Mouse (Mus musculus): Measurements from ENCODE around the gene H6pd. TPM values are rescaled to one million over a fixed set of nuclear protein-coding genes. Genes with fewer than 3 reads are reported as not detected.

H6pd gene
- total and polyA plus RNA-seq, 3 experiments = 17.7 to 38.5 (median 25.1) TPM

- Histone ChIP-seq H3K9ac (ENCODE audit: insufficient read depth, low read depth) (no peak overlapping the region), H3K9me3 (replicated peaks; ENCODE audit: low read length) (no peaks in the 10 kb centered on the region), H3K36me3 (replicated peaks in 1 of 2; ENCODE audit: control insufficient read depth in 1 of 2, insufficient read depth in 1 of 2, low read length in 1 of 2) (peaks cover 43 to 57% of the 10 kb centered on the region in 2 experiments), H3K27ac (ENCODE audit: insufficient read depth, low read depth) (no peak overlapping the region), H3K79me2 (replicated peaks; ENCODE audit: control insufficient read depth, extremely low read depth, insufficient read depth, poor library complexity, severe bottlenecking) (no peaks in the 10 kb centered on the region), H3K4me2 (ENCODE audit: insufficient read depth, low read depth, poor library complexity, severe bottlenecking) (no peak overlapping the region), H3K4me3 (replicated peaks in 1 of 3; ENCODE audit: low read depth in 2 of 3, low read length in 2 of 3, poor library complexity in 1 of 3) (no peak overlapping the region), H3K4me1 (ENCODE audit: control insufficient read depth in 1 of 2, insufficient read depth in 2 of 2) (peaks cover 0 to 11% of the 10 kb centered on the region in 2 experiments; a peak in 2 of 4 replicates), H3K27me3 (replicated peaks) (no peaks in the 10 kb centered on the region)
- dilution Hi-C loops (cut with MboI; ENCODE audit: extremely low pct_ligation_motif_present, extremely low pct_unique_long_range_greater_than_20kb, low sequenced_read_pairs) = no loop called here
- DNase-seq (ENCODE audit: extremely low read depth) = peak; percentile 77
- TF ChIP-seq CTCF (conservative IDR thresholded peaks at IDR 0.05 in 1 of 2, IDR thresholded peaks at IDR 0.05 in 1 of 2; ENCODE audit: low read depth in 2 of 2, low read length in 2 of 2) = peak; percentile 86 to 93
- no peak for TF ChIP-seq MAZ (IDR thresholded peaks at IDR 0.05; ENCODE audit: low read depth, low read length)
- TF ChIP-seq SIN3A (IDR thresholded peaks at IDR 0.05; ENCODE audit: low read length) = no peak
- TF ChIP-seq USF1 (IDR thresholded peaks at IDR 0.05; ENCODE audit: low read depth, low read length) = no peak
- no peak for TF ChIP-seq TBP (conservative IDR thresholded peaks at IDR 0.05; ENCODE audit: low read depth, low read length)
- TF ChIP-seq MYC (IDR thresholded peaks at IDR 0.05; ENCODE audit: low read depth, low read length) = 0 out of 2 replicates have a peak, but pooled peaks have one; percentile 19
- TF ChIP-seq SMC3 (IDR thresholded peaks at IDR 0.05; ENCODE audit: low read depth, low read length) = peak; percentile 90
- TF ChIP-seq ZC3H11A (IDR thresholded peaks at IDR 0.05; ENCODE audit: low read depth, low read length) = peak; percentile 43
- TF ChIP-seq MAX (IDR thresholded peaks at IDR 0.05; ENCODE audit: low read length) = peak; percentile 81
- peak; percentile 83 for TF ChIP-seq RAD21 (IDR thresholded peaks at IDR 0.05; ENCODE audit: low read depth, low read length)
- TF ChIP-seq CHD2 (IDR thresholded peaks at IDR 0.05; ENCODE audit: low read length) = no peak
- in situ Hi-C loops (cut with MboI; ENCODE audit: low pct_ligation_motif_present, low pct_unique_long_range_greater_than_20kb, low sequenced_read_pairs) = no loop called here
Observed at GRCm38 (mm10) chr4:149979819-149980308, 29.0 kb downstream of the H6pd start.

GRCm38 (mm10) chr4:149978820-149979219 lies 30.0 kb downstream of the H6pd start:
- H3K27me3 ChIP-seq (replicated peaks) = no peaks in the 10 kb centered on the region
- in situ Hi-C loops (cut with MboI; ENCODE audit: low pct_ligation_motif_present, low pct_unique_long_range_greater_than_20kb, low sequenced_read_pairs) (no loop called here), dilution Hi-C loops (cut with MboI; ENCODE audit: extremely low pct_ligation_motif_present, extremely low pct_unique_long_range_greater_than_20kb, low sequenced_read_pairs) (no loop called here)
- TF ChIP-seq NRF1 (IDR thresholded peaks at IDR 0.05; ENCODE audit: low read depth, low read length) = no peak
- TF ChIP-seq CHD2 (IDR thresholded peaks at IDR 0.05; ENCODE audit: low read length) = no peak
- TF ChIP-seq BHLHE40 (IDR thresholded peaks at IDR 0.05; ENCODE audit: low read depth, low read length) = no peak
- no peak for TF ChIP-seq ETS1 (conservative IDR thresholded peaks at IDR 0.05; ENCODE audit: low read depth, low read length)
- H3K36me3 ChIP-seq (replicated peaks in 1 of 2; ENCODE audit: control insufficient read depth in 1 of 2, insufficient read depth in 1 of 2, low read length in 1 of 2) = peaks cover 33 to 47% of the 10 kb centered on the region in 2 experiments
- no peaks in the 10 kb centered on the region for H3K9me3 ChIP-seq (replicated peaks; ENCODE audit: low read length)
- DNase-seq (ENCODE audit: extremely low read depth) = no peak
- H3K4me2 ChIP-seq (ENCODE audit: insufficient read depth, low read depth, poor library complexity, severe bottlenecking) = no peak overlapping the region
- no peak overlapping the region for H3K27ac ChIP-seq (ENCODE audit: insufficient read depth, low read depth)
- H3K4me3 ChIP-seq (replicated peaks in 1 of 3; ENCODE audit: low read depth in 2 of 3, low read length in 2 of 3, poor library complexity in 1 of 3) = no peak overlapping the region
- H3K4me1 ChIP-seq (ENCODE audit: control insufficient read depth in 1 of 2, insufficient read depth in 2 of 2) = peaks cover 0 to 11% of the 10 kb centered on the region in 2 experiments; a peak in 2 of 4 replicates
- no peak overlapping the region for H3K9ac ChIP-seq (ENCODE audit: insufficient read depth, low read depth)
- no peaks in the 10 kb centered on the region for H3K79me2 ChIP-seq (replicated peaks; ENCODE audit: control insufficient read depth, extremely low read depth, insufficient read depth, poor library complexity, severe bottlenecking)

Data from CH12.LX (cell line).